20 mouse cellular contexts compared by ENCODE assay signal in the genomic region with DNA sequence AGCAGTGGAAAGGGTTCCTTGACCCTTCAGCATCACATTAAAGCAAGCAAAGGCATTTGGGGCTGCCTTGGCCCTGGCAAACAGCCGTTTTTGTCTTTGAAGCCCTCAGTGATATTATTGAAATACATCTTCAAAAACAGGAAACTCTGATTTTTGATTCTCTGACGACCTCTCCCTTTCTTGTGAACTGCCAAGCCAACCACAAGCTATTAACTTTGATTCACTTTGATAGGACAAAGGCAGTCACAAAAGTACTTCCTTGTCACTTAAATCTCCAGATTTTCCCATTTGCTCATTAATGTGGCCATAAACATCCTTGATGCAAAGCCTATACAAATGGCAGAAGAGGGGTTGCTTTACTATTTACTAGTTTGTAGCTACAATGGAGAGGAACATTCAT.
DNase-seq lines count a peak whose midpoint lies in the region; ATAC-seq and TF ChIP-seq lines count a peak whose summit lies in the region.
"Had no signal": no experiment of that assay in that cellular context is flagged by ENCODE, and none has a peak within 500 bp of the region (broad histone marks: within the 10 kb centered on the region; RNA-seq: fewer than 3 reads in every experiment).

No protein-coding gene starts in this region.

- no peaks in the 10 kb centered on the region for H3K27me3 ChIP-seq in kidney, postnatal 0 days (ENCODE audit: insufficient read depth, low read length)
- no peaks in the 10 kb centered on the region for H3K27me3 ChIP-seq in spleen, adult 2 months (ENCODE audit: control insufficient read depth, insufficient read depth, low read length)
- peaks cover 12% of the 10 kb centered on the region for H3K27me3 ChIP-seq in hindbrain, embryonic 12.5 days
- H3K27me3 ChIP-seq: heart, embryonic 15.5 days had no signal

- no peak for TF ChIP-seq POLR2A in spleen, adult 2 months (IDR thresholded peaks at IDR 0.05; ENCODE audit: low read depth, low read length)

- no peak for ATAC-seq in kidney, postnatal 0 days (replicated peaks; ENCODE audit: low FRiP score, low read depth)
- ATAC-seq in inflammation-experienced regulatory T-cells, adult 6 months, result peak; percentile 63
- no peak for ATAC-seq in hindbrain, embryonic 12.5 days (ENCODE audit: low FRiP score)
- ATAC-seq: forebrain, embryonic 13.5 days; forebrain, postnatal 0 days had no signal

- H3K4me3 ChIP-seq in kidney, postnatal 0 days (replicated peaks; ENCODE audit: low read depth, low read length), result no peak overlapping the region
- H3K4me3 ChIP-seq in spleen, adult 2 months (ENCODE audit: extremely low read depth, insufficient read depth, insufficient read length), result no peak overlapping the region
- H3K4me3 ChIP-seq in hindbrain, embryonic 12.5 days, result no peak overlapping the region
- H3K4me3 ChIP-seq: embryonic facial prominence, embryonic 10.5 days; forebrain, embryonic 13.5 days; heart, adult 2 months; heart, embryonic 15.5 days had no signal

- H3K36me3 ChIP-seq in kidney, postnatal 0 days (ENCODE audit: insufficient read depth, low read length), result no peaks in the 10 kb centered on the region
- no peaks in the 10 kb centered on the region for H3K36me3 ChIP-seq in spleen, adult 2 months (ENCODE audit: control insufficient read depth, insufficient read depth, low read length)
- no peaks in the 10 kb centered on the region for H3K36me3 ChIP-seq in hindbrain, embryonic 12.5 days
- H3K36me3 ChIP-seq: embryonic facial prominence, embryonic 10.5 days; heart, embryonic 15.5 days had no signal

- 57% methylated on average over 2 of the region's 2 CpGs for WGBS in kidney, postnatal 0 days
- 41% methylated on average over 2 of the region's 2 CpGs for WGBS in spleen, adult 2 months
- WGBS in hindbrain, embryonic 12.5 days, result 77% methylated on average over 2 of the region's 2 CpGs

- H3K4me2 ChIP-seq in kidney, postnatal 0 days (ENCODE audit: low read length), result no peak overlapping the region
- H3K4me2 ChIP-seq in hindbrain, embryonic 12.5 days (replicated peaks), result no peak overlapping the region
- H3K4me2 ChIP-seq: forebrain, embryonic 13.5 days; heart, embryonic 11.5 days; heart, embryonic 15.5 days; hindbrain, embryonic 14.5 days had no signal

- no peak overlapping the region for H3K27ac ChIP-seq in kidney, postnatal 0 days
- peak overlapping the region; percentile 62 for H3K27ac ChIP-seq in spleen, adult 2 months (ENCODE audit: insufficient read depth, low read length)
- H3K27ac ChIP-seq in hindbrain, embryonic 12.5 days, result no peak overlapping the region
- H3K27ac ChIP-seq: embryonic facial prominence, embryonic 10.5 days; forebrain, embryonic 13.5 days; heart, adult 2 months; heart, embryonic 15.5 days; hindbrain, embryonic 14.5 days had no signal

- peak; percentile 40 for DNase-seq in kidney, postnatal 0 days (ENCODE audit: low spot score)
- DNase-seq in kidney, postnatal 25 days, result no peak
- no peak for DNase-seq in spleen, adult 2 months (ENCODE audit: low read depth in 1 of 2, low spot score in 2 of 2)
- no peak for DNase-seq in spleen, postnatal 14 days (ENCODE audit: low spot score in 2 of 2)
- DNase-seq in testis, postnatal 10 days (ENCODE audit: low spot score), result no peak
- DNase-seq: adrenal gland, postnatal 14 days; B cell, adult 2 months; cerebellum, adult 11-12 months; cerebellum, adult 9-11 months; forebrain, postnatal 0 days; gastrocnemius, postnatal 14 days; heart, adult 2 months; heart, postnatal 14 days had no signal

- no peaks in the 10 kb centered on the region for H3K4me1 ChIP-seq in kidney, postnatal 0 days (replicated peaks; ENCODE audit: insufficient read depth, low read length)
- H3K4me1 ChIP-seq in spleen, adult 2 months (ENCODE audit: control insufficient read depth, insufficient read depth, insufficient read length), result no peaks in the 10 kb centered on the region
- no peaks in the 10 kb centered on the region for H3K4me1 ChIP-seq in hindbrain, embryonic 12.5 days
- H3K4me1 ChIP-seq: embryonic facial prominence, embryonic 10.5 days; forebrain, embryonic 13.5 days; heart, embryonic 15.5 days had no signal

- no peak overlapping the region for H3K9ac ChIP-seq in kidney, postnatal 0 days (ENCODE audit: low read depth, low read length)
- no peak overlapping the region for H3K9ac ChIP-seq in hindbrain, embryonic 12.5 days
- H3K9ac ChIP-seq: forebrain, embryonic 13.5 days; forebrain, postnatal 0 days; heart, embryonic 15.5 days; hindbrain, embryonic 14.5 days had no signal

- TF ChIP-seq CTCF in kidney, postnatal 0 days (IDR thresholded peaks at IDR 0.05; ENCODE audit: low read depth), result no peak
- no peak for TF ChIP-seq CTCF in spleen, adult 2 months (IDR thresholded peaks at IDR 0.05; ENCODE audit: extremely low read depth, insufficient read depth, insufficient read length, insufficient replicate concordance)

- no peaks in the 10 kb centered on the region for H3K9me3 ChIP-seq in kidney, postnatal 0 days (replicated peaks; ENCODE audit: low read length)
- no peaks in the 10 kb centered on the region for H3K9me3 ChIP-seq in hindbrain, embryonic 12.5 days (replicated peaks)
- H3K9me3 ChIP-seq: embryonic facial prominence, embryonic 10.5 days; forebrain, embryonic 13.5 days; heart, embryonic 15.5 days had no signal
